Mouse (Mus musculus) midbrain, embryonic 16.5 days (tissue): ENCODE data around the gene Itpr1. TPM values are rescaled to one million over a fixed set of nuclear protein-coding genes. Genes with fewer than 3 reads are reported as not detected.

ENCODE experiments used
- ATAC-seq: fragments of 200-750 bp; cut with Nextera tagmentation; 2 replicates; pipeline ENCODE4 v1.8.0; 2017; ENCODE audit warnings: moderate TSS enrichment
- H3K27ac ChIP-seq: fragments of 300-500 bp; sonication (generic); 2 replicates; pipeline ENCODE4 v1.5.1; 2014; ENCODE audit warnings: mild to moderate bottlenecking, low read length, mixed read lengths
- H3K27me3 ChIP-seq: fragments of 300-500 bp; sonication (generic); 2 replicates; pipeline ENCODE4 v1.6.1; 2014; ENCODE audit warnings: low read depth, low read length, mixed read lengths; ENCODE audit not compliant: control insufficient read depth, insufficient read depth
- H3K36me3 ChIP-seq: fragments of 300-500 bp; sonication (generic); 2 replicates; pipeline ENCODE4 v1.6.1; 2014; ENCODE audit warnings: mild to moderate bottlenecking, low read length, moderate library complexity, mixed read lengths; ENCODE audit not compliant: control insufficient read depth, insufficient read depth
- H3K4me1 ChIP-seq: fragments of 300-500 bp; sonication (generic); 2 replicates; pipeline ENCODE4 v1.6.1; 2014; ENCODE audit warnings: mild to moderate bottlenecking, low read length, mixed read lengths; ENCODE audit not compliant: control insufficient read depth, insufficient read depth
- H3K4me2 ChIP-seq: fragments of 300-500 bp; sonication (generic); 2 replicates; pipeline ENCODE4 v1.6.1; 2014; ENCODE audit warnings: mild to moderate bottlenecking, low read length, mixed read lengths
- H3K4me3 ChIP-seq: fragments of 300-500 bp; sonication (generic); 2 replicates; pipeline ENCODE4 v1.5.1; 2014; ENCODE audit warnings: low read depth, mild to moderate bottlenecking, low read length, moderate library complexity, mixed read lengths
- H3K9ac ChIP-seq: fragments of 300-500 bp; sonication (generic); 2 replicates; pipeline ENCODE4 v1.6.1; 2014; ENCODE audit warnings: low read depth, low read length, mixed read lengths
- H3K9me3 ChIP-seq: fragments of 300-500 bp; sonication (generic); replicated peaks from 2 replicates; pipeline ENCODE4 v1.6.1; 2014; ENCODE audit warnings: mild to moderate bottlenecking, low read length, mixed read lengths; ENCODE audit not compliant: control insufficient read depth, poor library complexity, severe bottlenecking
- WGBS: fragments of 180-500 bp; shearing (Covaris S2); extraction: QIAGEN DNeasy Blood & Tissue Kit; methylation state at CpG from one replicate; pipeline ENCODE4 v1.1.7; 2014; 5-methylcytosine and 5-hydroxymethylcytosine counted together
- polyA plus RNA-seq: library from polyadenylated mRNA; unstranded; fragments of >200 nt; fragmentation: Nextera tagmentation; extraction: Ambion mirVana; gene quantifications from 2 replicates; pipeline ENCODE4 v1.2.1, GENCODE M21; 2015

The Itpr1 gene
- polyA plus RNA-seq, 1 experiment from 2014 or later, result 4.2 TPM

- H3K36me3 ChIP-seq, result no peaks in the 10 kb centered on the region
- H3K4me1 ChIP-seq, result peaks cover 8% of the 10 kb centered on the region
- H3K27me3 ChIP-seq, result no peaks in the 10 kb centered on the region
- no peak overlapping the region for H3K27ac ChIP-seq
- no peak overlapping the region for H3K4me3 ChIP-seq
- WGBS, result 94% methylated on average over 5 of the region's 5 CpGs
- no peak for ATAC-seq
- H3K9me3 ChIP-seq, result no peaks in the 10 kb centered on the region
- no peak overlapping the region for H3K9ac ChIP-seq
- no peak overlapping the region for H3K4me2 ChIP-seq
Observed at GRCm38 (mm10) chr6:108338362-108338761, 125.5 kb downstream of the Itpr1 start.

GRCm38 (mm10) chr6:108342989-108343388, 130.1 kb downstream of the Itpr1 start:
- Histone ChIP-seq H3K36me3 (no peaks in the 10 kb centered on the region), H3K4me2 (no peak overlapping the region), H3K4me1 (peaks cover 2% of the 10 kb centered on the region; the same call in 1 of the 2 replicates), H3K27ac (no peak overlapping the region), H3K9me3 (no peaks in the 10 kb centered on the region), H3K27me3 (no peaks in the 10 kb centered on the region), H3K4me3 (no peak overlapping the region), H3K9ac (no peak overlapping the region)
- no peak for ATAC-seq
- 69% methylated on average over 5 of the region's 5 CpGs for WGBS

- H3K27me3 ChIP-seq, result no peaks in the 10 kb centered on the region
- H3K27ac ChIP-seq, result no peak overlapping the region
- no peak overlapping the region for H3K4me2 ChIP-seq
- no peak overlapping the region for H3K9ac ChIP-seq
- ATAC-seq, result no peak
- H3K36me3 ChIP-seq, result no peaks in the 10 kb centered on the region
- WGBS, result 77% methylated on average over 4 of the region's 4 CpGs
- no peaks in the 10 kb centered on the region for H3K9me3 ChIP-seq
- H3K4me3 ChIP-seq, result no peak overlapping the region
- peaks cover 2% of the 10 kb centered on the region; the same call in 1 of the 2 replicates for H3K4me1 ChIP-seq
Observed at GRCm38 (mm10) chr6:108343781-108344310, 130.9 kb downstream of the Itpr1 start.

DNA sequence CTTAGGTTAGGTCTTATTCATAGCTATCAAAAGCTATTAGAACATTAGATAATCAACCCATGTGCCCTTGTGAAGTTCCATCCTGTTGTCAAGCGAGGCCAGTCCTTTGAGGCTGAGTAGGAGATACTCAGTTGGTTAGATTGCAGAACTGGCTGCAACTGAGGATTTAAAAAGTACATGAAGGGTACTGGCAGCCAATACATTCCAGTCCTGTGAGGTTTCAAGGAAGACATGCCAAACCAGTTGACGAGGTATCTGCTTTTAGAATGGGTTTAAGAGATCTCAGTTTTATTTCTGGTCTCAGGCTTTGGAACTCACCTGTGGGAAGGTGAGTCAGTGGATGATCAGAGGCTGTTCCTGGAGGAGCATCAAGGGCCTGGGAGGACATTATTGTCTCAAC, 137.9 kb downstream of the Itpr1 start:
- Histone ChIP-seq H3K36me3 (no peaks in the 10 kb centered on the region), H3K4me2 (no peak overlapping the region), H3K4me1 (peaks cover 13% of the 10 kb centered on the region), H3K27ac (0 out of 2 replicates have a peak overlapping the region, but pooled peaks have one; percentile 73), H3K9me3 (no peaks in the 10 kb centered on the region), H3K4me3 (no peak overlapping the region), H3K27me3 (no peaks in the 10 kb centered on the region), H3K9ac (no peak overlapping the region)
- WGBS, result 96% methylated on average over 2 of the region's 2 CpGs
- ATAC-seq, result no peak

DNA sequence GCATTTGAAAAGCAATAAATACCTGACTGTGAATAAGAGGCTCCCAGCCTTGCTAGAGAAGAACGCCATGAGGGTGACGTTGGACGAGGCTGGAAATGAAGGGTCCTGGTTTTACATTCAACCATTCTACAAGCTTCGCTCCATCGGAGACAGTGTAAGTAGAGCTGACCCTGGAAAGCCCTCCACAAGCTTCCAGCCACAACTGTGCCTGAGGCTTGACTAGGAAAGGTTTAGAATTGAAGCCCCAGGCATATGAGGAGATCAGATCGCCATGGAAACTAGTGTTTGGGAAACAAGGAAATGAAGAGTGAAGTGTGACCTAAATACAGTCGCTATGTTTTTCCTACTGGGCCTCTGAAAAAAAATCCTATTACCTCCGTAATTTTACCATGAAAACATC, 139.1 kb downstream of the Itpr1 start:
- 54% methylated on average over 8 of the region's 8 CpGs for WGBS
- H3K36me3 ChIP-seq, result no peaks in the 10 kb centered on the region
- no peak overlapping the region for H3K4me3 ChIP-seq
- no peak overlapping the region for H3K9ac ChIP-seq
- H3K27ac ChIP-seq, result peak overlapping the region; percentile 73
- no peaks in the 10 kb centered on the region for H3K27me3 ChIP-seq
- no peaks in the 10 kb centered on the region for H3K9me3 ChIP-seq
- ATAC-seq, result peak; percentile 73
- peaks cover 13% of the 10 kb centered on the region for H3K4me1 ChIP-seq
- no peak overlapping the region for H3K4me2 ChIP-seq

- Histone ChIP-seq H3K4me1 (no peaks in the 10 kb centered on the region), H3K9ac (no peak overlapping the region), H3K27ac (no peak overlapping the region), H3K4me3 (no peak overlapping the region), H3K4me2 (no peak overlapping the region), H3K9me3 (no peaks in the 10 kb centered on the region), H3K36me3 (no peaks in the 10 kb centered on the region), H3K27me3 (no peaks in the 10 kb centered on the region)
- no peak for ATAC-seq
- 86% methylated on average over 4 of the region's 4 CpGs for WGBS
Observed at GRCm38 (mm10) chr6:108367412-108367811, 154.5 kb downstream of the Itpr1 start.

- Histone ChIP-seq H3K4me1 (no peaks in the 10 kb centered on the region), H3K4me3 (no peak overlapping the region), H3K27ac (no peak overlapping the region), H3K9ac (no peak overlapping the region), H3K9me3 (no peaks in the 10 kb centered on the region), H3K36me3 (no peaks in the 10 kb centered on the region), H3K27me3 (no peaks in the 10 kb centered on the region), H3K4me2 (no peak overlapping the region)
- no peak for ATAC-seq
- WGBS, result 96% methylated on average over 11 of the region's 11 CpGs
Observed at GRCm38 (mm10) chr6:108369031-108369430, 156.1 kb downstream of the Itpr1 start.

DNA sequence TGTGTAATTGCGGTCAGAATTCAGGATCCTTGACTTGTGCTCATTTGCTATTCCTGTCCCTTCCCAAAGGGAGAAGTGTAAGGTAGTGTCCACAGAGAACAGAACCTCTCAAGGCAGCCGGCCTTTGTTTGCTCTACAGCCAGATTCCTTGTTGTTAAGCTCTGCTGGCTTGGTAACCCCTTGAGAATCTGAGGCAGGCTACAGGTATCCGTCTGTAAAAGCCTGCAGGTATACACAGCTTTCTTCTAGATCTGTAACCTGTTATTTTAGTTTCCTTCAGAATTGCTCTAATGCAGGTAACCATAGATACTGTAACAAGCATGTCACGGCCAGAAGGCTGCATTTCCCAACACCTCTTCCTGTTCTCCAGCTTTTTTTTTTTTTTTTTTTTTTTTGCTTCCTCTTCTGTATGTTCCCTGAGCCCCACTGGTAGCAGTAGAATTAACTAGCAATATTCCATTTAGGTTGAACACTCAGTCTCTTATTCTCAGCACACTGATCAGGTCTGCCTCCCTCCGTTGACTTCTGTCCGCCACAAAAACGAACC, 158.5 kb downstream of the Itpr1 start:
- no peak for ATAC-seq
- Histone ChIP-seq H3K9ac (no peak overlapping the region), H3K4me1 (no peaks in the 10 kb centered on the region), H3K27me3 (no peaks in the 10 kb centered on the region), H3K27ac (no peak overlapping the region), H3K4me2 (no peak overlapping the region), H3K4me3 (no peak overlapping the region), H3K36me3 (no peaks in the 10 kb centered on the region), H3K9me3 (no peaks in the 10 kb centered on the region)
- 84% methylated on average over 7 of the region's 7 CpGs for WGBS

GRCm38 (mm10) chr6:108374019-108374418, 161.1 kb downstream of the Itpr1 start:
- H3K4me3 ChIP-seq, result no peak overlapping the region
- WGBS, result 71% methylated on average over 7 of the region's 7 CpGs
- no peaks in the 10 kb centered on the region for H3K27me3 ChIP-seq
- H3K36me3 ChIP-seq, result no peaks in the 10 kb centered on the region
- H3K27ac ChIP-seq, result no peak overlapping the region
- H3K9ac ChIP-seq, result no peak overlapping the region
- H3K4me2 ChIP-seq, result no peak overlapping the region
- no peaks in the 10 kb centered on the region for H3K4me1 ChIP-seq
- ATAC-seq, result no peak
- no peaks in the 10 kb centered on the region for H3K9me3 ChIP-seq
